Mouse (Mus musculus): ENCODE measurements at regions not wholly inside any gene's neighbourhood (a gene's known extent, or its start where the extent isn't known, plus 50 kb on each side); places are given as distances from the start of the nearest gene placed in this dataset.

DNA sequence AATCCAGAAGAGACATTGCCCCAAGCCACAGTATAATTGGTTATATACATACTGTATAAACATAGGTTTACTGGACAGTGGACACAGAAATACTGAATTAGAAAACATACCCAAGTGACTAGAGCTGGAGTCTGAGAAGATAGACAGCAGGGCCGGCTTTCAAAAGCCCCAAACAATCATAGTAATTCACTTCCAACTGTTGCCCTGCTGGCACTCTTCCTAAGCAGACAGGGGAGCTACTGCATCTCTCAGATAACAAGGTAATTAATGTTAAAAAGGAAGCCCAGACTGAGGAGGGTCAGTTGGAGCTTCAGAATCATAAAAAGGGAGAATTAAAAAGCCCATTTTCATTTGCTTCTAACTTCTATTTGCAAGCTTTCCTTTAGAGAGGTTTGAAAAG, 764.5 kb downstream of the Vgll3 start:
- no peak for DNase-seq

DNA sequence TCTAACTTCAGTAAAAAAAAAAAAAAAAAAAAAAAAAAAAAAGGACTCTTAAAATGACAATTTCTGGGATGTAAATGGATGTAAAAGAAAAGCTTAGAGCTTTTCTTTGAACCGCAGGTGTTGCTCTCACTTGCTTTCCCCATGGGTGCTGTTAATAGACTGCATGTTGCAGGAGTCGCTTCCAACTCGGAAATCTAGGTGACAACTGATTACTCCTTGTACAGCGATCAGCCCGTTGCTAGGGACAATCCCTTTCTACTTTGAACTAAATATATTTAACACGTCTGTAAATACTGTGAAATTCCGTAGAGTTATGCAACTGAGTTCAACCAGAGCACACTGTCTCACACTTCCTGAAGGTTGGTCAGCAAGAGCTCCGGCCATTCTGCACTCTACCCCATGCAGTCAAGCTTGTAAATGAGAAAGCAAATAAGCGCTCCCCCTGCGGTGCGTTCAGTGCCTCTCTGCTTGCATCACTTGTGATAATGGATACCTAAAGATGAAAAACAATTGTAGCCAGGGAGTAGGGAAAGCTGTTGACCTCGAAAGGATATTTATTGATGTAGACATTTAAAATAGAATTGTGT, 770.7 kb downstream of the Vgll3 start:
- DNase-seq: peak; percentile 48

DNA sequence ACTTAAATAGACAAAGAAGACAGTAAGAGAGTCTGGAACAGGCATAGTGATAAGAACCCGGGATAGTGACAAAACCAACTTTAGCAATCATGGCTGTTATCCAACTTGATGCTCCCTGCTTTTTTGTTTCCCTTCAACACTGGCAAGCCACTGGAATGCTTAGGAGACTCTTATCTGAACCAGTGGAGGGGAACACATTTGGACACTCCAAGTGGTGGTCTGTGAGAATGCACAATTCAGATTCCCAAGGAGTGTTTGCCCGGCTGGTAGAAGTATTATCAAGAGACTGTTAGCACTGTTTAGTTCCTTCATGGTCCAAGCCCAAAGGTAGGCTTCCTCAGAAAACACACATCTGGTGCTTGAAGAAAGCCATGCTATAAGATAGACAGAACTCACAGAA, 787.2 kb downstream of the Vgll3 start:
- peak; percentile 60 for DNase-seq

DNA sequence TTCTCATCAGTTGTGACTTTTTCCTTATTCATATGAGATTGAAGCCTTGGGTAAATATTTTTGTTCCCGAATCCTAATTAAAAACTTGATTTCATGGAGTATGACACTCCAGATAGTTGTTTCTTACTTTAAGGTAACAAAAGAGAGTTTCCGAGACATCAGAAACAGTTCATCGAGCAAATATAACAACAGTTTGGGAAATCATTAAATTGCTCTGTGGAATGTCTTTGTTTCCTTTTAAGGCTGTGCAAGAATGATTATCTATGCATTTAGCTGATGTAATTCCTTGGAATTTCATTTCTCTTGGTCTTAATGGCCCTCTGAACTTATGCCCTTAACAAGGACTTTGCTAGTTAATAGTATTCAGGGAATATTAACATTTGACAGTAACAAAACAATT, 787.6 kb downstream of the Vgll3 start:
- peak; percentile 51 for DNase-seq

GRCm38 (mm10) chr16:66603825-66604224, 788.8 kb downstream of the Vgll3 start:
- no peak for DNase-seq
